Mouse (Mus musculus) hindbrain, embryonic 16.5 days (tissue): ENCODE results near the gene Olfr724. TPM values are rescaled to one million over a fixed set of nuclear protein-coding genes. Genes with fewer than 3 reads are reported as not detected.
"Not testable (repeated sequence)": the region's sequence is repeated elsewhere in the genome, so short reads cannot be mapped to it uniquely, and the experiment has no call there.

Experiments used
- ATAC-seq: fragments of 200-750 bp; cut with Nextera tagmentation; 2 replicates; pipeline ENCODE4 v1.8.0; 2017; ENCODE audit warnings: moderate TSS enrichment, moderate library complexity
- H3K27ac ChIP-seq: fragments of 300-500 bp; sonication (generic); 2 replicates; pipeline ENCODE4 v1.5.1; 2014; ENCODE audit warnings: low read depth, mild to moderate bottlenecking, control low read depth, low read length, moderate library complexity
- H3K27me3 ChIP-seq: fragments of 300-500 bp; sonication (generic); replicated peaks from 2 replicates; pipeline ENCODE4 v1.6.1; 2014; ENCODE audit warnings: low read length; ENCODE audit not compliant: control insufficient read depth, insufficient read depth
- H3K36me3 ChIP-seq: fragments of 300-500 bp; sonication (generic); 2 replicates; pipeline ENCODE4 v1.6.1; 2014; ENCODE audit warnings: mild to moderate bottlenecking, low read length, moderate library complexity, mixed read lengths; ENCODE audit not compliant: control insufficient read depth, insufficient read depth
- H3K4me1 ChIP-seq: fragments of 300-500 bp; sonication (generic); 2 replicates; pipeline ENCODE4 v1.6.1; 2014; ENCODE audit warnings: low read depth, low read length; ENCODE audit not compliant: control insufficient read depth, insufficient read depth
- H3K4me2 ChIP-seq: fragments of 300-500 bp; sonication (generic); 2 replicates; pipeline ENCODE4 v1.6.1; 2014; ENCODE audit warnings: mild to moderate bottlenecking, low read length, control low read depth, moderate library complexity
- H3K4me3 ChIP-seq: fragments of 300-500 bp; sonication (generic); 2 replicates; pipeline ENCODE4 v1.5.1; 2014; ENCODE audit warnings: mild to moderate bottlenecking, low read length, control low read depth, moderate library complexity
- H3K9ac ChIP-seq: fragments of 300-500 bp; sonication (generic); 2 replicates; pipeline ENCODE4 v1.6.1; 2014; ENCODE audit warnings: low read depth, mild to moderate bottlenecking, control low read depth, low read length, moderate library complexity
- H3K9me3 ChIP-seq: fragments of 300-500 bp; sonication (generic); 2 replicates; pipeline ENCODE4 v1.6.1; 2014; ENCODE audit warnings: mild to moderate bottlenecking, low read length, moderate library complexity; ENCODE audit not compliant: control insufficient read depth
- WGBS: fragments of 180-500 bp; shearing (Covaris S2); extraction: QIAGEN DNeasy Blood & Tissue Kit; methylation state at CpG from one replicate; pipeline ENCODE4 v1.1.7; 2014; 5-methylcytosine and 5-hydroxymethylcytosine counted together
- polyA plus RNA-seq: library from polyadenylated mRNA; unstranded; fragments of >200 nt; fragmentation: Nextera tagmentation; extraction: Ambion mirVana; gene quantifications from 2 replicates; pipeline ENCODE4 v1.2.1, GENCODE M21; 2015

Gene Olfr724
- not detected in 2 replicates for polyA plus RNA-seq

GRCm38 (mm10) chr14:49963174-49963573 is at the start of gene Olfr724:
Olfr724 (minus strand) TSS chr14:49963274.
- H3K27ac ChIP-seq, H3K36me3 ChIP-seq, H3K9ac ChIP-seq, H3K27me3 ChIP-seq, H3K4me1 ChIP-seq, ATAC-seq, H3K4me2 ChIP-seq, H3K9me3 ChIP-seq, H3K4me3 ChIP-seq: not testable (repeated sequence)
- WGBS: 89% methylated on average over 1 of the region's 1 CpGs

GRCm38 (mm10) chr14:49955890-49956289 is 7.2 kb downstream of the Olfr724 start:
- H3K36me3 ChIP-seq: no peaks in the 10 kb centered on the region
- no peak overlapping the region for H3K4me3 ChIP-seq
- no peak overlapping the region for H3K27ac ChIP-seq
- WGBS: 55% methylated on average over 2 of the region's 2 CpGs
- H3K27me3 ChIP-seq: no peaks in the 10 kb centered on the region
- H3K9me3 ChIP-seq: no peaks in the 10 kb centered on the region
- no peak overlapping the region for H3K4me2 ChIP-seq
- no peaks in the 10 kb centered on the region for H3K4me1 ChIP-seq
- no peak overlapping the region for H3K9ac ChIP-seq
- ATAC-seq: no peak

- not testable (repeated sequence) for H3K4me1 ChIP-seq, H3K9ac ChIP-seq, ATAC-seq, H3K27ac ChIP-seq, H3K9me3 ChIP-seq, H3K27me3 ChIP-seq, H3K4me2 ChIP-seq, H3K36me3 ChIP-seq, H3K4me3 ChIP-seq
These were observed 31.4 kb downstream of the Olfr724 start, which contains the start of gene Olfr723 for GRCm38 (mm10) chr14:49931687-49932086. Olfr723 (minus strand) TSS chr14:49931787.

Other genes with a start within 250 kb of the Olfr724 start
- gene Armh4, start 179.9 kb downstream of the Olfr724 start, polyA plus RNA-seq: 26.4 and 26.7 TPM in 2 replicates
- gene Olfr722, start 61.3 kb downstream of the Olfr724 start, polyA plus RNA-seq: not detected in 2 replicates
- gene Olfr723, start 31.5 kb downstream of the Olfr724 start, polyA plus RNA-seq: not detected in 2 replicates
- gene Olfr725, start 77.1 kb upstream of the Olfr724 start, polyA plus RNA-seq: not detected in 2 replicates
- gene Olfr726, start 127.7 kb upstream of the Olfr724 start, polyA plus RNA-seq: not detected in 2 replicates
- gene Olfr727, start 159.9 kb upstream of the Olfr724 start, polyA plus RNA-seq: not detected in 2 replicates
- gene Olfr728, start 179.4 kb upstream of the Olfr724 start, polyA plus RNA-seq: not detected in 2 replicates
- gene Olfr729, start 189.6 kb upstream of the Olfr724 start, polyA plus RNA-seq: not detected in 2 replicates
- not detected in 2 replicates for gene Olfr730, start 224.9 kb upstream of the Olfr724 start, polyA plus RNA-seq